Mouse (Mus musculus): ENCODE measurements around the gene Arhgef6. TPM values are rescaled to one million over a fixed set of nuclear protein-coding genes. Genes with fewer than 3 reads are reported as not detected.

Arhgef6 gene
- total and polyA plus RNA-seq, 3 experiments = 1.1 to 3.3 TPM; not detected in 1

DNA sequence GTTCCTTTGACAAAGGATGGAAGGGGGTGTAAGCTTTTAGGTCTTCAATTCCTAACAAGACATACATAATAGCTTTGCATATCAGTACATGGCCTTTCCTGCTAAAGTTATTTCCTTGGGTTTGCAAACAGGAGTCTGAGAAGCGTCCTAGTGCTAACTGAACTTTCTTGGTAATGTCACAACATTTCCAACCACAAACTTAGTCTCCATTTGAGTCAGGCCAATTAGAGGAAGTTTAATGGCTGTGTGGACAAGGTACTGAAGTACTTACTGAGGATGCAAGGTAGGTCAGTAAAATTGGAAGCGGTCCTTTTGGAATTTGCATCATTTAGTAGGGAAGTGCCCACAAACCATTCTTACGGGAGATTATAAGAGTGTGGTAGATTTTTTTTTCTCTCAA lies 155.2 kb downstream of the Arhgef6 start:
- no peak for DNase-seq (ENCODE audit: low read depth, low spot score)
- no peaks in the 10 kb centered on the region for H3K79me2 ChIP-seq (ENCODE audit: control insufficient read depth, insufficient read depth, low read length, poor library complexity)
- TF ChIP-seq RAD21 (IDR thresholded peaks at IDR 0.05; ENCODE audit: low read depth, low read length) (no peak), UBTF (IDR thresholded peaks at IDR 0.05; ENCODE audit: borderline replicate concordance, insufficient read depth, low read depth, low read length) (no peak), ZNF384 (IDR thresholded peaks at IDR 0.05; ENCODE audit: low read depth, low read length) (no peak), POLR2AphosphoS2 (IDR thresholded peaks at IDR 0.05; ENCODE audit: low read length) (no peak), ZMIZ1 (IDR thresholded peaks at IDR 0.05; ENCODE audit: low read depth, low read length) (no peak), MXI1 (IDR thresholded peaks at IDR 0.05; ENCODE audit: low read depth, low read length) (no peak), GABPA (IDR thresholded peaks at IDR 0.05; ENCODE audit: low read depth, low read length) (no peak), RCOR1 (IDR thresholded peaks at IDR 0.05; ENCODE audit: low read depth, low read length) (no peak), CTCF (IDR thresholded peaks at IDR 0.05 in 2 of 3, conservative IDR thresholded peaks at IDR 0.05 in 1 of 3; ENCODE audit: control insufficient read depth in 1 of 3, insufficient read depth in 1 of 3, low read depth in 2 of 3, low read length in 3 of 3, poor library complexity in 1 of 3, severe bottlenecking in 1 of 3) (no peak), ZC3H11A (IDR thresholded peaks at IDR 0.05; ENCODE audit: low read depth, low read length) (no peak), ETS1 (IDR thresholded peaks at IDR 0.05; ENCODE audit: low read depth, low read length) (no peak), NRF1 (IDR thresholded peaks at IDR 0.05; ENCODE audit: insufficient read depth, low read depth, low read length, poor library complexity, severe bottlenecking) (no peak)

GRCm38 (mm10) chrX:57182470-57182869 lies 156.1 kb downstream of the Arhgef6 start:
- Histone ChIP-seq H3K4me1 (ENCODE audit: control insufficient read depth in 1 of 2, insufficient read depth in 2 of 2, low read length in 2 of 2) (no peaks in the 10 kb centered on the region), H3K27me3 (ENCODE audit: control insufficient read depth in 1 of 2, insufficient read depth in 2 of 2, low read length in 2 of 2) (no peaks in the 10 kb centered on the region), H3K79me2 (ENCODE audit: control insufficient read depth, insufficient read depth, low read length, poor library complexity) (no peaks in the 10 kb centered on the region), H3K9ac (ENCODE audit: control insufficient read depth, low read depth, low read length, poor library complexity, severe bottlenecking) (no peak overlapping the region), H3K36me3 (ENCODE audit: control insufficient read depth in 1 of 2, insufficient read depth in 2 of 2, low read length in 2 of 2) (no peaks in the 10 kb centered on the region), H3K4me3 (ENCODE audit: control insufficient read depth in 1 of 2, insufficient read depth in 1 of 2, low read depth in 2 of 2, low read length in 2 of 2) (no peak overlapping the region), H3K27ac (ENCODE audit: control insufficient read depth, low read depth, low read length) (no peak overlapping the region), H3K9me3 (replicated peaks; ENCODE audit: insufficient read depth, low read length) (no peaks in the 10 kb centered on the region)
- no peak for TF ChIP-seq TCF12 (IDR thresholded peaks at IDR 0.05; ENCODE audit: low read depth, low read length)
- no peak for TF ChIP-seq RAD21 (IDR thresholded peaks at IDR 0.05; ENCODE audit: low read depth, low read length)
- no peak for TF ChIP-seq ZNF384 (IDR thresholded peaks at IDR 0.05; ENCODE audit: low read depth, low read length)
- TF ChIP-seq TBP (IDR thresholded peaks at IDR 0.05; ENCODE audit: low read depth, low read length) = no peak
- no peak for TF ChIP-seq ZKSCAN1 (IDR thresholded peaks at IDR 0.05; ENCODE audit: low read depth, low read length)
- no peak for TF ChIP-seq MYB (IDR thresholded peaks at IDR 0.05; ENCODE audit: low read depth, low read length)
- TF ChIP-seq NELFE (IDR thresholded peaks at IDR 0.05; ENCODE audit: low read depth, low read length) = no peak
- no peak for TF ChIP-seq HCFC1 (IDR thresholded peaks at IDR 0.05; ENCODE audit: low read depth, low read length)
- no peak for TF ChIP-seq SMC3 (IDR thresholded peaks at IDR 0.05; ENCODE audit: low read depth, low read length)
- TF ChIP-seq POLR2AphosphoS5 (IDR thresholded peaks at IDR 0.05; ENCODE audit: borderline replicate concordance, low read depth, low read length) = no peak
- no peak for TF ChIP-seq MYC (IDR thresholded peaks at IDR 0.05; ENCODE audit: low read depth, low read length)
- no peak for TF ChIP-seq JUND (IDR thresholded peaks at IDR 0.05; ENCODE audit: low read depth, low read length)
- TF ChIP-seq MXI1 (IDR thresholded peaks at IDR 0.05; ENCODE audit: low read depth, low read length) = no peak
- TF ChIP-seq GABPA (IDR thresholded peaks at IDR 0.05; ENCODE audit: low read depth, low read length) = no peak
- no peak for DNase-seq (ENCODE audit: low read depth, low spot score)

More for the DNA sequence above, 155.2 kb downstream of the Arhgef6 start:
- Histone ChIP-seq H3K9me3 (replicated peaks; ENCODE audit: insufficient read depth, low read length) (no peaks in the 10 kb centered on the region), H3K27ac (ENCODE audit: control insufficient read depth, low read depth, low read length) (no peak overlapping the region), H3K36me3 (ENCODE audit: control insufficient read depth in 1 of 2, insufficient read depth in 2 of 2, low read length in 2 of 2) (no peaks in the 10 kb centered on the region), H3K4me3 (ENCODE audit: control insufficient read depth in 1 of 2, insufficient read depth in 1 of 2, low read depth in 2 of 2, low read length in 2 of 2) (no peak overlapping the region), H3K4me1 (ENCODE audit: control insufficient read depth in 1 of 2, insufficient read depth in 2 of 2, low read length in 2 of 2) (no peaks in the 10 kb centered on the region), H3K9ac (ENCODE audit: control insufficient read depth, low read depth, low read length, poor library complexity, severe bottlenecking) (no peak overlapping the region), H3K27me3 (ENCODE audit: control insufficient read depth in 1 of 2, insufficient read depth in 2 of 2, low read length in 2 of 2) (no peaks in the 10 kb centered on the region)

Other genes with a start within 250 kb of the Arhgef6 start
- not detected in 2 replicates for gene Cd40lg, start 126.6 kb downstream of the Arhgef6 start, total RNA-seq (2012; rRNA removed)
- gene Cd40lg, start 126.6 kb downstream of the Arhgef6 start, polyA plus RNA-seq (2012; ENCODE audit: insufficient read depth in 1 of 2, insufficient read length in 2 of 2, low read depth in 1 of 2, low replicate concordance in 2 of 2, missing spikeins in 1 of 2) = not detected
- 35.6 and 47.0 TPM in 2 replicates for gene Rbmx, start 54.3 kb upstream of the Arhgef6 start, total RNA-seq (2012; rRNA removed)
- gene Rbmx, start 54.3 kb upstream of the Arhgef6 start, polyA plus RNA-seq (2012; ENCODE audit: insufficient read depth in 1 of 2, insufficient read length in 2 of 2, low read depth in 1 of 2, low replicate concordance in 2 of 2, missing spikeins in 1 of 2) = 10 to 100 TPM; 53.1 to 61.1 TPM
- not detected in 2 replicates for gene Gm364, start 70.4 kb upstream of the Arhgef6 start, total RNA-seq (2012; rRNA removed)
- not detected for gene Gm364, start 70.4 kb upstream of the Arhgef6 start, polyA plus RNA-seq (2012; ENCODE audit: insufficient read depth in 1 of 2, insufficient read length in 2 of 2, low read depth in 1 of 2, low replicate concordance in 2 of 2, missing spikeins in 1 of 2)
- not detected in 2 replicates for gene Gpr101, start 165.0 kb upstream of the Arhgef6 start, total RNA-seq (2012; rRNA removed)
- not detected for gene Gpr101, start 165.0 kb upstream of the Arhgef6 start, polyA plus RNA-seq (2012; ENCODE audit: insufficient read depth in 1 of 2, insufficient read length in 2 of 2, low read depth in 1 of 2, low replicate concordance in 2 of 2, missing spikeins in 1 of 2)

Data from MEL (cell line).